Mouse (Mus musculus) v-Abl transformed pro-B cells (cell line): ENCODE results near the gene Bcap31.

Experiments used
- in situ Hi-C, 2 experiments: fragments of 400-800 bp; cut with MboI; formaldehyde crosslinking; loops; one replicate each; pipeline ENCODE4 v1.15.1; 2025; ENCODE audit not compliant: unreplicated experiment in 2 of 2

The Bcap31 gene

DNA sequence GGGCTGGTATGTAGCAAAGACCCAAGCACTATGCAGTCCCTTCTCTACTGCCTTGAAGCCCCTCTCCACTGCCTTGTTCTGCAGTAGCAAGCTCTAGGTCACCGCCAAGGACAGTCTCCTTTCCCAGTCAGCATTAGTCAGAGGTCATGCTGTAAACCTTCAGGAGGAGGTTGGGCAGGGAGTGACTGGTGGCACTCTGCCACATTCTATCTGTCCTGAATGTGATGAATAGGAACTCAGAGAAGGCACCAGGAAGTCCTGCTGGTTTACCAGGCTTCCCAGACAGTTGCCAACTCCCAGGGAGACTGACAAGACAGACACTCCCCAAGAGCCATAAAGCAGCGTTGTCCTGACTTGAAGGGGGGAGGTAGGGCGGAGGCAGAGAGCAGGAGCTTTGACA lies 30.3 kb downstream of the Bcap31 start:
- in situ Hi-C loops, result loop anchor here in 1 of 2 experiments (5.0 to 10.0 kb wide), 2 partner anchors 631 to 727 kb away; no protein-coding TSS in a partner anchor

GRCm38 (mm10) chrX:73684978-73685377 lies 31.0 kb downstream of the Bcap31 start:
- in situ Hi-C loops, result loop anchor here in 1 of 2 experiments (5.0 to 10.0 kb wide), 2 partner anchors 630 to 727 kb away; no protein-coding TSS in a partner anchor

DNA sequence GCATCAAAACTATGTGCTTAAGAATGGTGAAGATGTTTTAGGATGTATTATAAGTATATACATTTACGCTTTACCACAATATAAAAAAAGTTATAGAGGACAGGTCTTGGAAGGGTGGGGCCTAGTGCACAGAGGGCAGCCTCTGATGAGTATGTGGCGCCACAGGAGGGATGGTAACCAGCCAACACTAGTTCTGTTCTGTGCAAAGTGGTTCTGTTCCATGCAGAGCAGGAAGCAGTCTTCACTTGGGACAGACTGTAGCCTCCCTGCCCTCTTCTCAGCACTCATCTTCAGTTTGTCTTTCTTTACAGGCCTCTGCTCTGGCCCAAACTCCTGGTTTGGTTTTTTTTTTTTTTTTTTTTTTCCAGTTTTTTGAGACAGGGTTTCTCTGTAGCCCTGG lies 31.8 kb downstream of the Bcap31 start:
- in situ Hi-C loops, result loop anchor here in 1 of 2 experiments (10.0 kb wide), 1 partner anchor 629 kb away; no protein-coding TSS in a partner anchor

DNA sequence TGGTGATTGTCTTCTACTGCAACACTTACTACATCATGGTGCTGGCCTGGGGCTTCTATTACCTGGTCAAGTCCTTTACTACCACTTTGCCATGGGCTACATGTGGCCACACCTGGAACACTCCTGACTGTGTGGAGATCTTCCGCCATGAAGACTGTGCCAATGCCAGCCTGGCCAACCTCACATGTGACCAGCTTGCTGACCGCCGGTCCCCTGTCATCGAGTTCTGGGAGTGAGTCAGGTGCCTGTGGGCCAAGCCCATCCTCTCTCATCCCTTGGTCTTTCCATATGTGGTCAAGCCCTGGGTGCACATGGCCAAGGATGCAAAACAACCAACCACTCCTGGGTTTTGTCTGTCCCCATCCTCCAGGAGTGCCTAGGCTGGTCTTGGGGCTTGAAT lies 39.3 kb downstream of the Bcap31 start:
- in situ Hi-C loops, result no loop called here

DNA sequence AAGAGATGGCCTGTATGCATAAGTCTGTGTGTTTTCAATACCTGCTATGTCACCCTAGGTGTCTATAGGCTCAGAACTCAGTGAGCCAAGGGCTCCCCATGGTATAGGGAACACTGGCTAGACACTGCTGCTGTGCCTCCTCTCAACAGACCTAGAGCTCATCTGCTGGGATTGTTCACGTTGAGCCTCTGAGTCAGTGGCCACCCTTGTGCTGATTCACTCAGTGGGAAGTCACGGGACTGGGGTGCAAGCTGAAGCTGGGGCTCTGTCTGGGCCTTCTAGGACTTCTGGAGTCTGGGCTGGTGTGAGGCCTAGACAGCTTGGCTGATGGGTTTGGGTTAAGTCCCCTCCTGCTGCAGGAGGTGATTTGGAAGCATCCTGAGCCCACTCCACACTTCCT lies 40.7 kb downstream of the Bcap31 start:
- in situ Hi-C loops, result no loop called here

DNA sequence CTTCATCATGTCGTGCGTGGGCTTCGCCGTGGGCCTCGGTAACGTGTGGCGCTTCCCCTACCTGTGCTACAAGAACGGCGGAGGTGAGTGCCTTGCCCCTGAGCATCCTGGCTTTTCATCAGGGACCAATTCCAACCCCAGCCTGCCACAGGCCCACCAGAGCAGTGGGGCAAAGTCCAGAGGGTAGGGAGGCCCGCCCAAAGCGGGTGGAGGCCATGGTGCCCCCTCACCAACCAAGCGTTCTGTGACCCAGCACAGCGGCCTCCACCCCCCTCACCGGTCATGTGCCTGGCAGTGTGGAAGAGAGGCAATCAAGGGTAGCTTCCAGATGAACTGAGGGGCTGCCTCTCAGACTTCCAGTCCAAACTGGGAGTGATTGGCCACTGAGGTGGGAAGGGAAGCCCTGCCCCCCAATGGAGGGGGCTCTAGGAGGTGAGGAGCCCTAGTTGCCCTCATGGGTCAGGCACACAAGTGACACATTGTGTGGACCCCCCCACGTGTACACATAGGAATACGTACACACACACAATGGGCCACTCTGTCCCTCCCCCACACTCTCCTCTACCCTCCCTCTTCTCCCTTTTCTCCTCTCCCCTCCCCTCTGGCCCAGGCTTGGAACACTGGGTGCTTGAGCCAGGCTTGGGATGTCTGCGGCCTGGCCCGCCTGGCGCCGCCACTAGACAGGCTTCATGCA lies 41.9 kb downstream of the Bcap31 start:
- in situ Hi-C loops, result loop anchor here (25.0 kb wide), 2 partner anchors 212 to 662 kb away; partner anchors contain the start of gene Haus7 (in 1 of the 2)

DNA sequence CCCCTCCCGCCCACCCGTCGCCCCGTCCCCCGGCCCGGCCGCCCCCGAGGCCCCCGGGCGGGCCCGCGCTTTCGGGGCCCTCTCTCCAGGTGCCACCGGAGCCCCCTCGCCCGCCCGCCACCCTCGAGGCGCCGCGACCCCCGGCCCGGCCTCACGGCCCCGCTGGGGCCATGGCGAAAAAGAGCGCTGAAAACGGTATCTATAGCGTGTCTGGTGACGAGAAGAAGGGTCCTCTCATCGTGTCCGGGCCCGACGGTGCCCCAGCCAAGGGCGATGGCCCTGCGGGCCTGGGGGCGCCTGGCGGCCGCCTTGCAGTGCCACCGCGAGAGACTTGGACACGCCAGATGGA lies 42.4 kb downstream of the Bcap31 start:
- in situ Hi-C loops, result loop anchor here (25.0 kb wide), 2 partner anchors 211 to 661 kb away; partner anchors contain the start of gene Haus7 (in 1 of the 2)

DNA sequence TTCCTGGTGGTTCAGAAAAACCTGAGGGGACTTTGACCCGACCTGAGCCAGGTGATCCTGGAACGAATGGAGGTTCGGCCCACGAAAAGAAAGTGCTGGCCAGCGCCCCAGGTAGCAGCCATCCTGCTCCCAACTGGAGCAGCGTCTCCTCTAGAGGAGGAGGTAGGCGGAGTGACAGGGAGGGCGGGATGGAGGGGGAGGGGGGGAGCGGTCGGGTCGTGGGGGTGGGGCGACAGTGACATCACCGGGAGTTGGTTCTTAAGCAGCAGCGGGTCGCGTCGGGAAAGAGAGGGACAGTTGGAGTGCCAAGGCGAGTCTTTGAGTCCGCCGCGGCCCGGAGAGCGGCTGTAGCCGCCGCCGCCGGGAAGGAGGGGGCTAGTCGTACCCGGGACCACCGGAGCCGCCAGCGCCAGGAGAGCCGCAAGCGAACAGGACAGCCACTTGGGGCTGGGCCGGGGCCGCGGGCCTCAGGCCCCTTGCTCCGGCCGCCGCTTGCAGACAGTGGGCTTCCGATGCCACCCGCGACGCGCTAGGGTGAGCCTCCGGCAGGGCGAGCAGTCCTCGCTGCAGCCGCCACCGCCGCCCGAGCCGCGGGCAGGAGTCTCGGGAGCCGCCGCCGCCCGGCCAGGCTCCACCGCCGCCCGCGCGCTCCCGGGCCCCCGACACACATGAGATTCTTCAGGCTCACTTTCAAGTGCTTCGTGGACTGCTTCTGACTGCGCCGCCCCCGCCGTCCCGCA lies 42.9 kb downstream of the Bcap31 start, which contains the start of gene Slc6a8:
Slc6a8 (plus strand) TSS at position 272 of the 740 bp plus-strand sequence.
- in situ Hi-C loops, result loop anchor here (25.0 kb wide), 2 partner anchors 211 to 661 kb away; partner anchors contain the start of gene Haus7 (in 1 of the 2)

GRCm38 (mm10) chrX:73672031-73672431 lies 43.9 kb downstream of the Bcap31 start:
- in situ Hi-C loops, result loop anchor here (25.0 kb wide), 2 partner anchors 210 to 660 kb away; partner anchors contain the start of gene Haus7 (in 1 of the 2)

GRCm38 (mm10) chrX:73663143-73663542 lies 52.8 kb downstream of the Bcap31 start:
- in situ Hi-C loops, result loop anchor here (25.0 kb wide), 2 partner anchors 201 to 651 kb away; partner anchors contain the start of gene Haus7 (in 1 of the 2)

DNA sequence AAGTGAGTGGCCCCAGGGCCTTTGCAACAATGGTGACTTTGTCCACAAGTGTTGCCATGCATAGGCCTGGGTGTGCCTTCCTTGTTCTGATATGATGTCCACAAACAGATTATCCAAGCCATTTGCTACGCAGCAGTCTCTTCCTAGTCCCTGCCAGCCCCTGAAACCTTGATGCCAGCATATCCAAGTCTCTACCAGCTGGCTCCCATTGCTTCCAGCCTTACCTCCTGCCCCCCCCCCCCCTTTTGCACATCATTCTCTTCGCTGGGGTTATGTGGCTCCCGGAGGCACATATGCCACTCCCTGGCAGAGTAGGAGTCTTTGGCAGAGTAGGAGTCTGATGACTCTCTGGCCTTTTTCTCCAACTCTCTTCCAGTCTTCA lies 55.7 kb downstream of the Bcap31 start:
- in situ Hi-C loops, result loop anchor here (25.0 kb wide), 2 partner anchors 198 to 648 kb away; partner anchors contain the start of gene Haus7 (in 1 of the 2)

- in situ Hi-C loops, result loop anchor here (10.0 to 25.0 kb wide), 3 partner anchors 197 to 647 kb away; partner anchors contain the start of gene Haus7 (in 2 of the 2)
Observed at GRCm38 (mm10) chrX:73659575-73660283, 56.2 kb downstream of the Bcap31 start, which contains the start of gene Pnck. Pnck (minus strand) TSS chrX:73660117.

DNA sequence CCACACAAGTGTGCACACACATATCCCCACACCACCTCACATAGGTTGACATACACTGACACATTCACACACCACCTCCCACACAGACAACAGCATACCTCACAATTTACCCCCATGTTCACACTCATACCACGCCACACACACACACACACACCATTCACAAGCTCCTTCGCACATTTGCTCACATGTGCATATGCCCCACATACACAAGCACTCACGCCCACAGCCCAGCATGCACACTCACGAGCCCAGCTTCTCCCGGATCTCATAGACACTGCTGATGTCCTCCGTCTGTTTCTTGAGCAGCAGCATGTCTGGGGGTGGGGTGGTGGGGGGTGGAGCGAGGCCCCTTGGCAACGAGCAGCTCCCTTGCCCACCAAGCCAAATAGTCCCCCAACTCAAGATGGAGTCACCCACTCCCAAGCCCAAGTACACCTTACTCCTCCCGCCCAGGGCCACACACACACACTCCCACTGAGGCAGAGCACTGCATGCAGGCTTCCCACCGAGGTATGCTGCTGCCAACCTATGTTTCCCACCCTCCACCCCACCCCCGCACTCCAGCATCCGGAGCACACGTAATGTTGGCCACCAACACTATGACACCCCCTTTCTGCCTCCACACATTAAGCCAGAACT lies 56.9 kb downstream of the Bcap31 start:
- in situ Hi-C loops, result loop anchor here (10.0 to 25.0 kb wide), 3 partner anchors 197 to 647 kb away; partner anchors contain the start of gene Haus7 (in 2 of the 2)

DNA sequence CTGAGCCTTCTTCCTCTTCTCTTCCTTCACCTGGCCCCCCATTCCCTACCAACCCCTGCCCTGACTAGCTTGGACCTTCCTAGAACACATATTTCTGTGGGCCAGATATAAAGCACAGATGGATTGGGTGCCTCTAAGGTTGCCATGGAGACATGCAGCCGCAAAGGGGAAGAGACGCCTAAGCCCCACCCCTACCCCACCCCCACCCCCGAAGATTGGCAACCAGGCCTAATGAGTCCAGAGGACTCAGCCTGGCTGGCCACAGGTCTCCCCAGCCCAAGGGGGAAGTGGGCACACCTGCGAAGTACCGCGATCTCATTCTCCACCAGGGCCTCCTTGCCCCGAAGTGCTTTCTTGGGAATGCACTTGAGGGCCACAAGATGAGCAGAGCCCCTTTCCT lies 57.6 kb downstream of the Bcap31 start:
- in situ Hi-C loops, result loop anchor here (10.0 to 25.0 kb wide), 3 partner anchors 196 to 646 kb away; partner anchors contain the start of gene Haus7 (in 2 of the 2)

DNA sequence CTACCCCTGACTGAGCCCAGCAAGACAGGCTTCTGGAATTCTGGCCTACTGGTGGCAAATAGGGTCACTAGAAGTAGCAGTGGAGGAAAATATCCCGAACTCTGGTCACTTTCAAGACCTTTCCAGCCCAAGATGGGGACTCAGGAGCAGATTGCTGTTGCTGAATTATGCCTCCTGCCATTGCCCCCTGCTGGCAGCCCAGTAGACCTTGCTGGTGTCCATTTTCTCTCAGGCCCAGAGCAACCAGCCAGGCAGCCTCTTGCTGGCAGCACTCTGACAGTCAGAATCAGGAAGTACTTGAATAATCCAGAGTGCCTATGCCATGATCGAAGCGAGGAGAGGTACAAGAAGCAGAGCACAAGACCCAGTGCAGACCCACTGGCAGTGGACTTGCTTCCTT lies 60.4 kb downstream of the Bcap31 start:
- in situ Hi-C loops, result loop anchor here (10.0 to 25.0 kb wide), 3 partner anchors 193 to 643 kb away; partner anchors contain the start of gene Haus7 (in 2 of the 2)

DNA sequence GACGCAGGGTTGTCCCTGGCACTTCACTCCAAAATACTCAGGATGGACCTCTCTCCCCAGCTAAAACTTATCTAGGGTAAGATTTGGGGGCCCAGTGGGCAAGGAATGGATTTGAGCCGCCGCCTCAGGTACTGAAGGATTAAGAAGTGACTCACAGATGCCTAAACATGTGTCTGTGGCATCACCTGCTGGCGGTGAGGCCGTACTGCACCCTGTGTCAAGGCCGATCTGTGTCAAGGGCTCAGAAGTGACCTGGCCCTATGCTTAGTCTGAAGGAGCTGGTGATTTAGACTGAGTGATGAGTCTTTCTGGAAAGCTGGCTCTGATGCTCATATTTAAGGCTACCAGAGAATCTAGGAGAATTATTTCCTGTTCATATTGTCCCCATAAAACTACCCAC lies 61.8 kb downstream of the Bcap31 start:
- in situ Hi-C loops, result loop anchor here (5.0 to 25.0 kb wide), 4 partner anchors 62 to 642 kb away; partner anchors contain the start of gene Haus7 (in 2 of the 2)

- in situ Hi-C loops, result loop anchor here (5.0 to 25.0 kb wide), 4 partner anchors 61 to 641 kb away; partner anchors contain the start of gene Haus7 (in 2 of the 2)
Observed at GRCm38 (mm10) chrX:73653392-73653791, 62.6 kb downstream of the Bcap31 start.

GRCm38 (mm10) chrX:73650869-73651268 lies 65.1 kb downstream of the Bcap31 start:
- in situ Hi-C loops, result loop anchor here (5.0 to 25.0 kb wide), 4 partner anchors 59 to 639 kb away; partner anchors contain the start of gene Haus7 (in 2 of the 2)

DNA sequence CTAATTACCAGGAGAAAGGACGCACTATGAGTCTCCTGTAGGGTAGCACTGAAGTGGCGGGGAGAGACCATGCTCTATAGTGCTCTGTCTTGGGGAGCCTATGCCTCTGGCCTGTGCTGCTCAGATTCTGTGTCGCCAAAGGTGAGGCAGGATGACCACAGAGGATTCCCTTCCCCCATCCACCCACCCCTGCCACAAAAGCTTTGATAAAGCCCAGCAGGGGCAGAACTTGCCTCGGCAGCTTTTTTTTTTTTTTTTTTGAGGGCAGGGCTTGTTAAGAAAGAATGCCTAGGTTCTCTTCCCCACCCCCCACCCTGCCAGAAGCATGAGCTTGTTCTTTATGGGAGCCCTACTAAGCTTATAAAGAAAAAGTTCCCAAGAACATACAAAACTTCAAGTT lies 70.9 kb downstream of the Bcap31 start:
- in situ Hi-C loops, result no loop called here
